Mouse (Mus musculus): ENCODE results near the gene 1110051M20Rik. TPM values are rescaled to one million over a fixed set of nuclear protein-coding genes. Genes with fewer than 3 reads are reported as not detected.

The 1110051M20Rik gene
- polyA plus RNA-seq, 1 experiment from 2014 or later, result 27.0 TPM

DNA sequence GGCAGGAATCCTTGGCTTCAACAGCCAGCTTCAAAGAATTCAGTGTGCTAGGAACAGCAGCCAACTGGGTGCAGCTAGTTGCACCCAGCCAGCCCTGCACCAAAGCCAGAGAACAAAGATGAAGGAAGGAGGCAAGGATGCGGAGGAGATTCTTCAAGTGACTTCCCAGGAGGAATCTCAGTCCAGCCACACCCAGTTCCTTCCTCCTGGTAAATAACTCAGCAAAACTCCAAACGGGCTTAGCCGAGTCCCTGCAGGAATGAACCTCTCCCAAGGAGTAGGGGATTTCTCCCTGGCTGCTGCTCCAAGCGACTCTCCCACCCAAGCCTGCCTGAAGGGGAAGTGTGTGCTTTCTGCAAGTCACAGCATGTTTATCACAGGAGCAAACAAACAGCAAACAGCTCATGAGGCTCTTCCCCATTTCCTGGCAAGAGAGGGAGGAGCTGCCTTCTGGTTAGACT is 83.4 kb downstream of the 1110051M20Rik start:
- peaks cover 10% of the 10 kb centered on the region for H3K4me1 ChIP-seq (ENCODE audit: insufficient read depth, low read depth, low read length)
- peak; percentile 87 for DNase-seq (ENCODE audit: low spot score)
- no peaks in the 10 kb centered on the region for H3K36me3 ChIP-seq (ENCODE audit: insufficient read depth, low read length)
- ATAC-seq, result peak; percentile 92
- H3K9ac ChIP-seq (replicated peaks; ENCODE audit: low read depth), result no peak overlapping the region
- 0 out of 2 replicates have a peak overlapping the region, but pooled peaks have one; percentile 15 for H3K4me2 ChIP-seq (replicated peaks; ENCODE audit: low read depth, low read length)
- TF ChIP-seq EP300 (IDR thresholded peaks at IDR 0.05) (peak; percentile 93), CTCF (IDR thresholded peaks at IDR 0.05) (peak; percentile 26; the same call in 1 of the 2 replicates)
- no peak overlapping the region for H3K4me3 ChIP-seq (ENCODE audit: low read depth, low read length)
- peak overlapping the region; percentile 77 for H3K27ac ChIP-seq (ENCODE audit: low read length)
- no peaks in the 10 kb centered on the region for H3K9me3 ChIP-seq (ENCODE audit: low read length)
- WGBS, result 5% methylated on average over 4 of the region's 4 CpGs
- no peaks in the 10 kb centered on the region for H3K27me3 ChIP-seq (replicated peaks; ENCODE audit: insufficient read depth, low read length)

DNA sequence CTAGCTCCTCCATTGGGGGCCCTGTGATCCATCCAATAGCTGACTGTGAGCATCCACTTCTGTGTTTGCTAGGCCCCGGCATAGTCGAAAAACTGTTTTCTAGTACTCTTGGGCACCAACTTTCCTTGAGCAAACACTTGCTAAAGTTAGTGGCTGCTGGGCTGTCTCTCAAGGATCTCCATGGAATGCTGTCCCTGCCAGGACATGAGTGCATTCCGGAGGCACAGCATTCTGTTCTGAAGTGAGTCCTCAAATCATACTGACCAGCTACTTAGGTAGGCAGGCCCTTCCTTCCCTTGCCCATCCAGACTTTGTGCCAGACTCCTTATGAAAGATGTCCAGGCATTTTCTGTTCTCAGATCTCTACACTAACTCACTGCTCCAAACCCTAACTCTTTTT is 88.7 kb downstream of the 1110051M20Rik start:
- 46% methylated on average over 3 of the region's 3 CpGs for WGBS
- ATAC-seq (peak; percentile 97), DNase-seq (ENCODE audit: low spot score) (peak; percentile 92)
- no peak overlapping the region for H3K9ac ChIP-seq (replicated peaks; ENCODE audit: low read depth)
- H3K4me3 ChIP-seq (ENCODE audit: low read depth, low read length), result no peak overlapping the region
- no peaks in the 10 kb centered on the region for H3K9me3 ChIP-seq (ENCODE audit: low read length)
- TF ChIP-seq CTCF (IDR thresholded peaks at IDR 0.05) (no peak), EP300 (IDR thresholded peaks at IDR 0.05) (peak; percentile 96)
- H3K27me3 ChIP-seq (replicated peaks; ENCODE audit: insufficient read depth, low read length), result no peaks in the 10 kb centered on the region
- no peak overlapping the region for H3K27ac ChIP-seq (ENCODE audit: low read length)
- no peak overlapping the region for H3K4me2 ChIP-seq (replicated peaks; ENCODE audit: low read depth, low read length)
- no peaks in the 10 kb centered on the region for H3K36me3 ChIP-seq (ENCODE audit: insufficient read depth, low read length)
- H3K4me1 ChIP-seq (ENCODE audit: insufficient read depth, low read depth, low read length), result peaks cover 12% of the 10 kb centered on the region

DNA sequence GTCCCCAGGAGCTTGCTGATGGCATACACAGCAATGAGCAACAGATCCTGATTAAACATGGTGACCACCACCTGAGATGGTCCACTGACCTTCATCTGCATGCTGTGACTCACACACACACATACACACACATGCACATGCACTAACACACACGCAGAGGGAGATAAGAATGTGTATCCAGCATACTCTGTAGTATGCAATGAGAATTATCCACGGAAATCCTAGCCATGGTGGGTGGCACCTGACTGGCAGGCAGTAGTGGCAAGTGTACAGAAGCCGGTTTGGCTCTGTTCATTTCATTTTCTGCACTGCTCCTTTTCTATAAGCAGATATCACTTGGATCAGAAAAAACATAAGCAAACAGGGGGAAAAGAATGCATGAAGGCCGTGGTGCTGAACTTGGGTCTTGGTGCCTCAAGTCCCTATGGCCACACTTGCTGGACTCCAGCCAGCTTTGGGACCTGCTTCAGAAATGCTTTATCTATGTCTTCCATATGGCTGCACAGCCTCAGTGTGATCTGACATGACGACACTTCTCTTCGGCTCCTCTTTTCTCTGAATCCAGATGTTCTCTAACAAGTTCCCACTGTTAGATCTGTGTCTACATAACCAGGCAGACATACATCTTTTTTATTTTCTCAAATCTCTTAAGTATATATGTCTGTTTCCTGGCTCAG is 89.6 kb downstream of the 1110051M20Rik start:
- Histone ChIP-seq H3K27ac (ENCODE audit: low read length) (peak overlapping the region; percentile 68), H3K4me2 (replicated peaks; ENCODE audit: low read depth, low read length) (no peak overlapping the region), H3K9me3 (ENCODE audit: low read length) (no peaks in the 10 kb centered on the region), H3K36me3 (ENCODE audit: insufficient read depth, low read length) (no peaks in the 10 kb centered on the region), H3K27me3 (replicated peaks; ENCODE audit: insufficient read depth, low read length) (no peaks in the 10 kb centered on the region), H3K4me3 (ENCODE audit: low read depth, low read length) (no peak overlapping the region), H3K9ac (replicated peaks; ENCODE audit: low read depth) (no peak overlapping the region), H3K4me1 (ENCODE audit: insufficient read depth, low read depth, low read length) (peaks cover 12% of the 10 kb centered on the region)
- DNase-seq (ENCODE audit: low spot score), result peak; percentile 35
- WGBS, result 27% methylated on average over 6 of the region's 6 CpGs
- no peak for ATAC-seq
- TF ChIP-seq EP300 (IDR thresholded peaks at IDR 0.05) (no peak), CTCF (IDR thresholded peaks at IDR 0.05) (no peak)

GRCm38 (mm10) chr2:91353854-91354253 is 90.7 kb downstream of the 1110051M20Rik start:
- DNase-seq (ENCODE audit: low spot score) (no peak), ATAC-seq (no peak)
- no peak overlapping the region for H3K9ac ChIP-seq (replicated peaks; ENCODE audit: low read depth)
- no peak overlapping the region for H3K4me2 ChIP-seq (replicated peaks; ENCODE audit: low read depth, low read length)
- no peaks in the 10 kb centered on the region for H3K36me3 ChIP-seq (ENCODE audit: insufficient read depth, low read length)
- H3K27me3 ChIP-seq (replicated peaks; ENCODE audit: insufficient read depth, low read length), result no peaks in the 10 kb centered on the region
- 49% methylated on average over 3 of the region's 3 CpGs for WGBS
- H3K4me3 ChIP-seq (ENCODE audit: low read depth, low read length), result no peak overlapping the region
- H3K27ac ChIP-seq (ENCODE audit: low read length), result peak overlapping the region; percentile 60; the same call in 1 of the 2 replicates
- H3K9me3 ChIP-seq (ENCODE audit: low read length), result no peaks in the 10 kb centered on the region
- TF ChIP-seq EP300 (IDR thresholded peaks at IDR 0.05) (no peak), CTCF (IDR thresholded peaks at IDR 0.05) (no peak)
- H3K4me1 ChIP-seq (ENCODE audit: insufficient read depth, low read depth, low read length), result peaks cover 12% of the 10 kb centered on the region

DNA sequence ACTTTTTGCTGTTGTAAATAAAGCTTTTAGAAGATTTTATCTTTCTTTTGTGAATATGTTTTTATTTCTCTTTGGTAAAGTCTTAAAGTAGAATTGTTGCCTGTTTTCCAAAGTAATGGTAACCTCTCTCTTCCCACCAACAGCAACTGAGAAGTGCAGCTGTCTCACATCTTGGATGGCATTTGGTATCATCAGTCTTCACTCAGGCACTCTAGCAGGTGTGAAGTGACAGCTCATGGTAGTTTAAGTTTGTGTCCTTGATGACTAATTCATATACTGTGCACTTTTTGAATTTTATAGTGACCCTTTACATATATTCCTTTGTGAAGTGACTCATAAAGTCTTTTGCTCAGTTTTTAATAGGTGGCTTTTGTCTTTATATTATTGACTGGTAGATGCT is 92.7 kb downstream of the 1110051M20Rik start:
- ATAC-seq, result no peak
- H3K4me3 ChIP-seq (ENCODE audit: low read depth, low read length), result no peak overlapping the region
- H3K27ac ChIP-seq (ENCODE audit: low read length), result no peak overlapping the region
- H3K9me3 ChIP-seq (ENCODE audit: low read length), result no peaks in the 10 kb centered on the region
- DNase-seq (ENCODE audit: low spot score), result no peak
- no peaks in the 10 kb centered on the region for H3K27me3 ChIP-seq (replicated peaks; ENCODE audit: insufficient read depth, low read length)
- H3K9ac ChIP-seq (replicated peaks; ENCODE audit: low read depth), result no peak overlapping the region
- TF ChIP-seq EP300 (IDR thresholded peaks at IDR 0.05), result no peak
- H3K36me3 ChIP-seq (ENCODE audit: insufficient read depth, low read length), result no peaks in the 10 kb centered on the region
- H3K4me2 ChIP-seq (replicated peaks; ENCODE audit: low read depth, low read length), result no peak overlapping the region
- peaks cover 15% of the 10 kb centered on the region for H3K4me1 ChIP-seq (ENCODE audit: insufficient read depth, low read depth, low read length)

- Histone ChIP-seq H3K36me3 (ENCODE audit: insufficient read depth, low read length) (no peaks in the 10 kb centered on the region), H3K4me3 (ENCODE audit: low read depth, low read length) (no peak overlapping the region), H3K27ac (ENCODE audit: low read length) (peak overlapping the region; percentile 85), H3K9ac (replicated peaks; ENCODE audit: low read depth) (peak overlapping the region; percentile 12; the same call in 1 of the 2 replicates), H3K27me3 (replicated peaks; ENCODE audit: insufficient read depth, low read length) (no peaks in the 10 kb centered on the region), H3K9me3 (ENCODE audit: low read length) (no peaks in the 10 kb centered on the region), H3K4me1 (ENCODE audit: insufficient read depth, low read depth, low read length) (peaks cover 14% of the 10 kb centered on the region), H3K4me2 (replicated peaks; ENCODE audit: low read depth, low read length) (no peak overlapping the region)
- 37% methylated on average over 6 of the region's 6 CpGs for WGBS
- peak; percentile 93 for DNase-seq (ENCODE audit: low spot score)
- TF ChIP-seq EP300 (IDR thresholded peaks at IDR 0.05) (peak; percentile 93), CTCF (IDR thresholded peaks at IDR 0.05) (no peak)
- ATAC-seq, result peak; percentile 96
Measured at GRCm38 (mm10) chr2:91349974-91350457, 94.5 kb downstream of the 1110051M20Rik start.

Data from lung, postnatal 0 days (tissue).